Mouse (Mus musculus) megakaryocyte, embryonic 14.5 days (primary cell): ENCODE data around the gene Carnmt1.

Source experiments
- FLI1 ChIP-seq: IDR thresholded peaks from 2 replicates; pipeline ENCODE4 v1.6.1; 2012; ENCODE audit warnings: low read length, inconsistent platforms, mixed read lengths
- GATA1 ChIP-seq: IDR thresholded peaks from 3 replicates; pipeline ENCODE4 v1.6.1; 2012; ENCODE audit warnings: mixed read lengths, low read length, inconsistent platforms, borderline replicate concordance

- TF ChIP-seq GATA1 (no peak), FLI1 (no peak)
These were observed 635 bp downstream of the Carnmt1 start for GRCm38 (mm10) chr19:18671056-18671741.
